Mouse (Mus musculus) forebrain, embryonic 15.5 days (tissue): ENCODE results near the gene Acss2. TPM values are rescaled to one million over a fixed set of nuclear protein-coding genes. Genes with fewer than 3 reads are reported as not detected.

Experiments used
- ATAC-seq: fragments of 200-750 bp; cut with Nextera tagmentation; replicated peaks from 2 replicates; pipeline ENCODE4 v1.8.0; 2017; ENCODE audit warnings: mild to moderate bottlenecking, moderate TSS enrichment, moderate library complexity
- H3K27ac ChIP-seq: fragments of 300-500 bp; sonication (generic); replicated peaks from 2 replicates; pipeline ENCODE4 v1.5.1; 2015; ENCODE audit warnings: mild to moderate bottlenecking, inconsistent platforms
- H3K27me3 ChIP-seq: fragments of 300-500 bp; sonication (generic); 2 replicates; pipeline ENCODE4 v1.6.1; 2015; ENCODE audit warnings: inconsistent platforms
- H3K36me3 ChIP-seq: fragments of 300-500 bp; sonication (generic); 2 replicates; pipeline ENCODE4 v1.6.1; 2015; ENCODE audit warnings: mild to moderate bottlenecking, inconsistent platforms
- H3K4me1 ChIP-seq: fragments of 300-500 bp; sonication (generic); 2 replicates; pipeline ENCODE4 v1.6.1; 2015; ENCODE audit warnings: inconsistent platforms
- H3K4me2 ChIP-seq: fragments of 300-500 bp; sonication (generic); replicated peaks from 2 replicates; pipeline ENCODE4 v1.6.1; 2015; ENCODE audit warnings: mild to moderate bottlenecking, inconsistent platforms
- H3K4me3 ChIP-seq: fragments of 300-500 bp; sonication (generic); 2 replicates; pipeline ENCODE4 v1.5.1; 2015; ENCODE audit warnings: mild to moderate bottlenecking, inconsistent platforms
- H3K9ac ChIP-seq: fragments of 300-500 bp; sonication (generic); replicated peaks from 2 replicates; pipeline ENCODE4 v1.6.1; 2015; ENCODE audit warnings: mild to moderate bottlenecking, inconsistent platforms
- H3K9me3 ChIP-seq: fragments of 300-500 bp; sonication (generic); 2 replicates; pipeline ENCODE4 v1.6.1; 2016; ENCODE audit warnings: inconsistent platforms
- WGBS: fragments of 180-500 bp; shearing (Covaris S2); methylation state at CpG from one replicate; pipeline ENCODE4 v1.1.7; 2015; ENCODE audit warnings: mixed read lengths; 5-methylcytosine and 5-hydroxymethylcytosine counted together
- polyA plus RNA-seq: library from polyadenylated mRNA; unstranded; fragments of >200 nt; fragmentation: Nextera tagmentation; extraction: Ambion mirVana; gene quantifications from 2 replicates; pipeline ENCODE4 v1.2.1, GENCODE M21; 2015

Acss2 gene
- polyA plus RNA-seq, 1 experiment from 2014 or later = 21.6 TPM

DNA sequence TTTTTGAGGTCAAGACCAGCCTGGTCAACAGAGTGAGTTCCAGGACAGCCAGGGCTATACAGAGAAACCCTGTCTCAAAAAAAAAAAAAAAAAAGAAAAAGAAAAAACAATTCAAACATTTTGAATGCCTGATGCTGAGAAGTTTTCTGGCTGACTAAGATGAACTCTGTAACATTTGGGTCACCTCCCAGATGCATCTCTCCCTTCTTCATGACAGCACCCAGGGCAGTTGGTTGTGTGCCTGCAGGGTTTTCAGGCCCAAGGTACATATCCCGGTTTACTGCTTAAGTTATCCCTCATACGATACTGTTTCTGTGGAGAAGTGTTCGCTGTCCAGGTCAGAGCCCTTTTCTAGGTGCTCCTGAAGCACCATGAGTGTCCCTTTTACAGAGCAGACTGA, 62.6 kb downstream of the Acss2 start:
- Histone ChIP-seq H3K4me1 (no peaks in the 10 kb centered on the region), H3K36me3 (no peaks in the 10 kb centered on the region), H3K4me2 (no peak overlapping the region), H3K9ac (no peak overlapping the region), H3K27me3 (no peaks in the 10 kb centered on the region), H3K4me3 (no peak overlapping the region), H3K27ac (no peak overlapping the region), H3K9me3 (no peaks in the 10 kb centered on the region)
- ATAC-seq = no peak
- WGBS = 94% methylated on average over 3 of the region's 3 CpGs

DNA sequence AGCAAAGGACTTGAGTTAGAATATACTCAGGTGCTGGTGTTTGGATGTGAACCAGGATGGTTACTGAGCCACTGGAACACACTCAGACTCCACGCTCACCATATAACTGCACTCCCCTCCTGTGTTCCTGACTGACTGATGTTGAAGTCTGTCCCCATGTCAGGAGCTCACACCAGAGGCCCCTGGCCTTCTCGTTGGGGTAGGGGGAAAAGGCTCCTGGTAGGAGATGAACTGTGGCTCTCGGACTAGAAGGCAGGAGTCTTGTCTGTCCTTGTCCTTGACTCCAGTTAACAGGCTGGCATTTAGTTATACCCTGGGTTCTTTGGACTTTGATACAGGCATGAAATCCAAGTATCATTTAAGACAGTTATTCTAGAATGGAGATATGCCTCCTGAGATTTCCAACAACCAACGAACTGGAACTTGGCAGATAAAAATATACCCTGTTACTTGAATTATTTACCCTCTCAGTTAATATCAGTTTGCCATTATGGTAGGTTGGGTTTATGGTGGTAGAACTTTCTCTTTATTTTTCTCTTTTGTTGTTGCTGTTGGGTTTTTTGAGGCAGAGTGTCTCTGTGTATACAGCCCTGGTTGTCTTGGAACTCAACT, 64.7 kb downstream of the Acss2 start:
- Histone ChIP-seq H3K27ac (no peak overlapping the region), H3K4me3 (no peak overlapping the region), H3K36me3 (no peaks in the 10 kb centered on the region), H3K4me1 (no peaks in the 10 kb centered on the region), H3K4me2 (no peak overlapping the region), H3K27me3 (no peaks in the 10 kb centered on the region), H3K9ac (no peak overlapping the region), H3K9me3 (no peaks in the 10 kb centered on the region)
- 79% methylated on average over 4 of the region's 4 CpGs for WGBS
- ATAC-seq = no peak

DNA sequence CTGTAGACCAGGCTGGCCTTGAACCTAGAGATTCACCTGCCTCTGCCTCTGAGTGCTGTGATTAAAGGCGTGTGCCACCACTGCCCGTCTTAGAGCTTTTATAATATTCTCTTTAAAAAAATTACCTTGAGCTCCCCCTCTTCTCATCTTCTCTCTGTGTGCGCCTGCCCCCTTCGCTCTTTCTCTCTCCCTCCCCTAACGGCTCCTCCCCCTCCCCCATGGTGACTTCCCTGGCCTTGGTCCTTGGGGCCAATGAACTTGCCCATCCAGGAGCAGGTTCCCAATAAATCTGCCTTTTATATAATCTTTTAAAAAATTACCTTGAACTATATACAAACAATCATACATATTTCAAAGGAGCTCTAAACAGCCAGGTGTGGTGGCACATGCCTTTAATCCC, 65.2 kb downstream of the Acss2 start:
- no peak overlapping the region for H3K4me2 ChIP-seq
- no peaks in the 10 kb centered on the region for H3K9me3 ChIP-seq
- no peak overlapping the region for H3K27ac ChIP-seq
- no peak overlapping the region for H3K4me3 ChIP-seq
- H3K9ac ChIP-seq = no peak overlapping the region
- H3K36me3 ChIP-seq = no peaks in the 10 kb centered on the region
- 93% methylated on average over 5 of the region's 5 CpGs for WGBS
- ATAC-seq = no peak
- no peaks in the 10 kb centered on the region for H3K27me3 ChIP-seq
- H3K4me1 ChIP-seq = no peaks in the 10 kb centered on the region

DNA sequence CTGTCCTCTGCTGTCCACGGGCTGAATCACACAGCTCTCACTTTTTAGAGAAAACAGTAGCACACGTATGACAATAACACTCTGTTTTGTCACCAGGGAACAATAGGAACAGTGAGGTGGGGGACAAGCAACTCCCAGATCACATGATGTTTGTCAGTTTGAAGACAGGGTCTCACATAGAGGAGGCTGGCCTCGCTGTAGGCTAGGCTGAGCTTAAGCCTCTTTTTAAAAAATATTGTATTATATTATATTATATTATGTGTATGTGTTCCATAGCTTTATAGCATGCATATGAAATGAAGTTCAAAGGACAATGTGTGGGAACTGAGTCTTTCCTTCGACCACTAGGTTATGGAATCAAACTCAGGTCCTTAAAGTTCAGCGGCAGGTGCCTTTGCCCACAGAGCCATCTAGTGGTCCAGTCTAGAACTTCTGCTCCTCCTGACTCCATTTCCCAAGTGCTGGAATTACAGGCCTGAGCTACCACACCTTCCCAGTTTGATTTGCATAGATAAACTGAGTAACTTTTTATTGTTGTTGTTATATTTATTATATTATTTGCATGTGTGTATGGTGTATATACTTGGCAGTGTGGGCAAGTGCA, 66.3 kb downstream of the Acss2 start:
- Histone ChIP-seq H3K4me1 (no peaks in the 10 kb centered on the region), H3K4me2 (no peak overlapping the region), H3K27ac (no peak overlapping the region), H3K9ac (no peak overlapping the region), H3K36me3 (no peaks in the 10 kb centered on the region), H3K9me3 (no peaks in the 10 kb centered on the region), H3K4me3 (no peak overlapping the region), H3K27me3 (no peaks in the 10 kb centered on the region)
- ATAC-seq = peak; percentile 51; the same call in 1 of the 2 replicates
- 38% methylated on average over 5 of the region's 5 CpGs for WGBS

DNA sequence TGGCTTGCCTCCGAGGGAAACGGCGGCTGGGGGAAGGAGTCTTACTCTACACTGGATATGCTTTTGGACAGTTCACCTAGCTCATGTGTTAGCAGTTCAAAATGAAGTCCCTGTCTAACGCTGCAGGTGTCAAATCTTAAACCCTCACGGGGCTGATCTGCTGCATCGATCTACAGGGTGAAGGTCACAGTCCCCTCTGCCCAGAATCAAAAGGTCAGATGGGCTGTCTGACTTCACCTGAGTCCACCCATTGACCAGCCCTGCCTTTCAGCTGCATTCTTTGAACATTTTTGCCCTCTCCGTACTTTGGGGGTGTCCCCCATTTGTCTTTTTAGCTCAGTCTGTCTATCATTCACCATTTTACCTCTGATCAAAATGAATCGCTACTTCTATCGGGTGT, 67.3 kb downstream of the Acss2 start:
- no peaks in the 10 kb centered on the region for H3K4me1 ChIP-seq

DNA sequence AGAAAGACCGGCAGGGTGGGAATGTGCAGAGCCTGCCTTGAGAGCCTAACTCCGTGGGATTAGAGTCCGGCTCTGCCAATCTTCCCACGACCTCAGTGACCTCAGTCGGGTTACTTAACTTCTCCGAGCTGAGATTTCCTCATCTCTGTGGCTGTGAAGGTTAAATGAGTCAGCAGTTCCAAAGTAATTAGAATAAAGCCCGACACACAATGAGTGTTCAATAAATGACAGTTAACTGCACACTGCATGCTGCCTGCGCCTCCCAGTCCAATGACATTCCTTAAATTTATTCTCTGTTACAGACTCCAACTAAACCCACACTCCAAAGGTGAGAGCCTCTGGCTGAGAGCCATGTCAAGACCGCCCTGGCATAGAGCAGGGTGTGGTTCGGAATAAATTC, 67.7 kb downstream of the Acss2 start:
- no peak for ATAC-seq
- 25% methylated on average over 10 of the region's 10 CpGs for WGBS
- Histone ChIP-seq H3K36me3 (no peaks in the 10 kb centered on the region), H3K4me1 (no peaks in the 10 kb centered on the region), H3K9ac (no peak overlapping the region), H3K9me3 (no peaks in the 10 kb centered on the region), H3K27ac (no peak overlapping the region), H3K27me3 (no peaks in the 10 kb centered on the region), H3K4me3 (no peak overlapping the region), H3K4me2 (no peak overlapping the region)

More for the DNA sequence above, 67.3 kb downstream of the Acss2 start:
- ATAC-seq = no peak
- no peak overlapping the region for H3K9ac ChIP-seq
- 66% methylated on average over 9 of the region's 9 CpGs for WGBS
- H3K9me3 ChIP-seq = no peaks in the 10 kb centered on the region
- H3K27ac ChIP-seq = no peak overlapping the region
- no peaks in the 10 kb centered on the region for H3K36me3 ChIP-seq
- no peaks in the 10 kb centered on the region for H3K27me3 ChIP-seq
- H3K4me3 ChIP-seq = no peak overlapping the region
- no peak overlapping the region for H3K4me2 ChIP-seq

DNA sequence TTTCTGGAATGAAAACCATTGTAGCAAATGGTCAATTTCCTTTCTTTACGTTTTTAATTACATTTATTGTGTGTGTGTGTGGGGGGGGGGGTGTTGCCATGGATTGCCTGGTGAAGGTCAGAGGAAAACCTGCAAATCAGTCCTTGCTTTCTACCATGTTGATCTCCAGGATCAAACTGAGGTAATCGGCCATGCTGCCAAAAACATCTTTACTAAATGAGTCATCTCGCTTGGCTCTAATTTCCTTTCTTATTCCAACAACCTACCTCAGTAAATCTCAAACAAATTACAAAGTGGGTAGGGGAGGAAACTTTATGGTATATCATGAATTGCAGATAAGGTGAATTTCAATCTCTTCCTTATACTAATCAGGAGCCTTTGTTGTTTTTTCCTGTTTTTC, 70.4 kb downstream of the Acss2 start:
- H3K9ac ChIP-seq = no peak overlapping the region
- no peak for ATAC-seq
- WGBS = 71% methylated on average over 3 of the region's 3 CpGs
- H3K27ac ChIP-seq = no peak overlapping the region
- no peaks in the 10 kb centered on the region for H3K36me3 ChIP-seq
- H3K27me3 ChIP-seq = no peaks in the 10 kb centered on the region
- H3K4me3 ChIP-seq = no peak overlapping the region
- H3K4me2 ChIP-seq = no peak overlapping the region
- no peaks in the 10 kb centered on the region for H3K9me3 ChIP-seq
- H3K4me1 ChIP-seq = peaks cover 14% of the 10 kb centered on the region

DNA sequence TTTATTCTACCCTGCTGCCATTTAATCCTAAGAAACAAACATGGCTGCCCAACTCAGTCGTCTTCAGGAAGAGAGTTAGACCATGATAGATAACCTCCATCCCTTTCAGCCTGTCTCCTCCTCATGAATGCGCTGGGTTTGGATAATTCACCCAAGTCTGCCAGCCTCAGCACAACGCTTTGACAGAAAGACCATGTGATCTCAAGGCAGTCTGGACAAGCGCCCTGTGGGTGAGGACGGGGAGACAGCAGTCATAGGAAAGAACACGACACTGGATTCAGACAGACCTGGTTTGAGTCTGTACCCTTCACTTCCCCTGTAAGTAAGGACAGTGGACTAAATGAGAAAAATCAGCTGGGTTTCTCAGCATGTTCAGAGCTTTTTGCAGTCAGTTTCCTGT, 71.8 kb downstream of the Acss2 start:
- WGBS = 76% methylated on average over 6 of the region's 6 CpGs
- ATAC-seq = no peak
- no peak overlapping the region for H3K4me2 ChIP-seq

DNA sequence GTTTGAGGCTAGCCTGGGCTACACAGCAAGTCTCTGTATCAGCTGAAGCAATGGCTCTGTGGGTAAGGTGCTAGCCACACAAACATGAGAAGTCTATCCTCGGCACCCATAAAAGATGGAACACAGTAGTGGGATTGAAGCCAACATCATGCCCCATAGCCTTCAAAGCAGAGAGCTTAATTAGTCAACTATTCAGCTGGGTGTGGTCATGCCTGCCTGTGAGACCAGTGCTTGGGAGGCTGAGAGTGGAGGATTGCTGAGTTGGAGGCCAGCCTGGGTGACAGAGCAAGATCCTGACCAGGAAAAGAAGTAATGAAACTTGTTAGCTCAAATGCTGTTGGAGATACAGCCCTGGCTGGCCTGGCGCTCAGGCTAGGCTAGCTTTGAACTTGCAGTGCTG, 73.1 kb downstream of the Acss2 start:
- WGBS = 84% methylated on average over 2 of the region's 2 CpGs
- peaks cover 14% of the 10 kb centered on the region for H3K4me1 ChIP-seq
- no peak for ATAC-seq

More for the DNA sequence above, 71.8 kb downstream of the Acss2 start:
- H3K4me3 ChIP-seq = no peak overlapping the region
- no peaks in the 10 kb centered on the region for H3K9me3 ChIP-seq
- H3K27me3 ChIP-seq = no peaks in the 10 kb centered on the region
- H3K9ac ChIP-seq = no peak overlapping the region
- H3K36me3 ChIP-seq = no peaks in the 10 kb centered on the region
- no peak overlapping the region for H3K27ac ChIP-seq
- peaks cover 14% of the 10 kb centered on the region for H3K4me1 ChIP-seq

DNA sequence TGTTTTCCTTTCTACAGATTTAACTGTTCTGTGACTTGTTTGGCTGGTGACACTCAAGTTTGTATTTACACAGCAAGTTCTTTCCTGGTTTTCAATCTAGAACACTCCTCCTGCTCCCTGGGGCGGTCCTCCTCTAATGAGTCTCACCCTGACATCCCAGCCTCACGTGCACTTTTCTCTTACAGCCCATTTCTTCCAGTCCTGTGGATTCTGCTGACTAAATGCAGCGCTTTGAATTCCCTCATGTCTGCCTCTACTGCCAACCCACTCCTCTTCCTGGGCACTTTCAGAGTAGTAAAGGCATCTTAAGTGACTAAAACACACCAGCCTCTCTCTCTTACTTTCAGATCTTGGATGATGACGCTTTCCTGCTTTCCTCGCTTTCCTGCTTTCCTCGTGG, 73.9 kb downstream of the Acss2 start:
- peak overlapping the region; percentile 69 for H3K27ac ChIP-seq
- ATAC-seq = no peak

More for the DNA sequence above, 73.1 kb downstream of the Acss2 start:
- Histone ChIP-seq H3K9ac (no peak overlapping the region), H3K4me2 (no peak overlapping the region), H3K4me3 (no peak overlapping the region), H3K27me3 (no peaks in the 10 kb centered on the region), H3K27ac (no peak overlapping the region), H3K9me3 (no peaks in the 10 kb centered on the region), H3K36me3 (no peaks in the 10 kb centered on the region)

DNA sequence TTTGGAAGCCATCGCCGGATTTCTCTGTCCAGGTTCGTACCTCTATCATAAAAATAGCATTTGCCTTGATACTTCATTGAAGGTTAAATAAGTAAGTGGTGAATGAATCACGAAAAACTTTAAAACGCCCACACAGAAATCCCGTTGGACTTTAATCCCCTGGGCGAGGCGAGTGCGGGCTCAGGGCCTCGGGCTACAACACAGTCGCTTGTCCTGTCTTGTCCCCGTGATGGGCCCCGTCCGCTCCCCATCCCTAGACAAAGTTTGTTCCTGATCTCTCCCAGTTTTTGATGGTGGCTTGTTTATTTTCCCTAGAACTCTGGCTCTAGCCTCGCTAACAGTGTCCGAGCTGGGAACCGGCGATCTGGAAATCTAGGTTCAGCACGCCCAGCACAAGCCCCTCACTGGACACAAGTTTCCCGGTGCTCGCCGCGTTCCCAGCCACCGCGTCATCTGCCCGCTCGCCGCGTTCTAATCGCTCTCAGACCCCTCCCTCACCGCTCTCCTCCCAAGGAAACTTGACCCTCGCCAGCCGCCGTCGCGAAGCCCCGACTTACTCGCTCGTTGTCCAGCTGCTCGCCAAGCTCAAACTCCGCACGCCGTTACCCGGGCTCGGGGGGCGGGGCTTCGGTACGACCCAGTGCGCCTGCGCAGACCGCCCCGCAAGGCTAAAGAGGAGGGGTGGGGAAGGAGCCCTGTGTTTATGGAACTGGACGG, 74.5 kb downstream of the Acss2 start, which contains the start of gene Gss:
Gss (minus strand) TSS at position 674 of the 717 bp plus-strand sequence.
- Histone ChIP-seq H3K4me3 (peak within 1 kb of the TSS; percentile 69), H3K27ac (peak within 1 kb of the TSS; percentile 69), H3K27me3 (no peaks in the 10 kb centered on the region), H3K4me2 (peak within 1 kb of the TSS; percentile 81), H3K36me3 (no peaks in the 10 kb centered on the region), H3K4me1 (peaks cover 14% of the 10 kb centered on the region), H3K9ac (peak within 1 kb of the TSS; percentile 68), H3K9me3 (no peaks in the 10 kb centered on the region)
- peak; percentile 92 for ATAC-seq
- under 1% methylated on average over 53 of the region's 53 CpGs for WGBS

More for the DNA sequence above, 73.9 kb downstream of the Acss2 start:
- no peaks in the 10 kb centered on the region for H3K36me3 ChIP-seq
- H3K4me1 ChIP-seq = peaks cover 14% of the 10 kb centered on the region
- H3K9ac ChIP-seq = peak overlapping the region; percentile 68
- peak overlapping the region; percentile 81 for H3K4me2 ChIP-seq
- H3K9me3 ChIP-seq = no peaks in the 10 kb centered on the region
- 3% methylated on average over 6 of the region's 6 CpGs for WGBS
- no peaks in the 10 kb centered on the region for H3K27me3 ChIP-seq
- peak overlapping the region; percentile 69 for H3K4me3 ChIP-seq

DNA sequence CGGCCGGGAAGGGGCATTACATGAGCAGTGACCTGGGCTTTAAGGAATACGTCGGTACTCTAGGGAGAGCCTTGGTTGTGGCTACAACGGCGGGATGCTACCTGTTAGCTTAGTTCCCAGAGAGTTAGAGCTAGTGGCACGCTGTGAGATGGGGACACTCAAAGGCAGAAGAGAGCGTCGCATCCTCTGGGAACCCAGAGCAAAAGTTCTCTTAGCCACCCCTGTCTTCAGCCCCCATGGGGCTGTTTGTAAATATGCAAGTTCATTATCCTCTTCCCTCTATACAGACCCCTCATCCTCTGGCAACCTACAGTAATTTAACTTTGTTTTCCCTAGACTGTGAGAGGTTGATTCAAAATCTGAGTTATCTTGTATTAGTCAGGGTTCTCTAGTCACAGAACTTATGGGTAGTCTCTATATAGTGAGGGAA, 75.1 kb downstream of the Acss2 start:
- Histone ChIP-seq H3K27ac (peak overlapping the region; percentile 50; the same call in 1 of the 2 replicates), H3K9ac (peak overlapping the region; percentile 68), H3K27me3 (no peaks in the 10 kb centered on the region), H3K4me3 (peak overlapping the region; percentile 69), H3K4me1 (peaks cover 14% of the 10 kb centered on the region), H3K9me3 (no peaks in the 10 kb centered on the region), H3K36me3 (no peaks in the 10 kb centered on the region), H3K4me2 (peak overlapping the region; percentile 81)
- WGBS = 1% methylated on average over 9 of the region's 9 CpGs
- no peak; the same call in 1 of the 2 replicates for ATAC-seq
